10 mouse cellular contexts compared by ENCODE assay signal in genomic region chr5:67437403-67437802, GRCm38 (mm10). TPM values are rescaled to one million over a fixed set of nuclear protein-coding genes. Genes with fewer than 3 reads are reported as not detected.
DNase-seq lines count a peak whose midpoint lies in the region; ATAC-seq and TF ChIP-seq lines count a peak whose summit lies in the region.
"Had no signal": no experiment of that assay in that cellular context is flagged by ENCODE, and none has a peak within 500 bp of the region (broad histone marks: within the 10 kb centered on the region; RNA-seq: fewer than 3 reads in every experiment).

No protein-coding gene starts in this region.

- ATAC-seq in kidney, postnatal 0 days (replicated peaks; ENCODE audit: low FRiP score, low read depth), result peak; percentile 68; the same call in 1 of the 2 replicates
- ATAC-seq in intestine, embryonic 16.5 days, result peak; percentile 90
- ATAC-seq in stomach, postnatal 0 days (ENCODE audit: low FRiP score, low TSS enrichment), result peak; percentile 51; the same call in 1 of the 2 replicates
- ATAC-seq in forebrain, embryonic 12.5 days (ENCODE audit: low FRiP score), result no peak
- ATAC-seq: activated CD4-positive, CD25-positive, alpha-beta regulatory T cell, adult 4 months had no signal

- H3K36me3 ChIP-seq in kidney, postnatal 0 days (ENCODE audit: insufficient read depth, low read length), result no peaks in the 10 kb centered on the region
- H3K36me3 ChIP-seq in intestine, embryonic 16.5 days (ENCODE audit: control insufficient read depth, insufficient read depth, low read length), result no peaks in the 10 kb centered on the region
- no peaks in the 10 kb centered on the region for H3K36me3 ChIP-seq in stomach, postnatal 0 days (ENCODE audit: control insufficient read depth, insufficient read depth, low read length)
- H3K36me3 ChIP-seq in forebrain, embryonic 12.5 days (replicated peaks), result no peaks in the 10 kb centered on the region
- H3K36me3 ChIP-seq: liver, embryonic 15.5 days had no signal

- no peaks in the 10 kb centered on the region for H3K9me3 ChIP-seq in kidney, postnatal 0 days (replicated peaks; ENCODE audit: low read length)
- H3K9me3 ChIP-seq in intestine, embryonic 16.5 days (ENCODE audit: control insufficient read depth, low read length), result no peaks in the 10 kb centered on the region
- no peaks in the 10 kb centered on the region for H3K9me3 ChIP-seq in stomach, postnatal 0 days (ENCODE audit: control insufficient read depth, low read length)
- H3K9me3 ChIP-seq in forebrain, embryonic 12.5 days, result no peaks in the 10 kb centered on the region
- H3K9me3 ChIP-seq: liver, embryonic 15.5 days had no signal

- H3K4me1 ChIP-seq in kidney, postnatal 0 days (replicated peaks; ENCODE audit: insufficient read depth, low read length), result no peaks in the 10 kb centered on the region
- H3K4me1 ChIP-seq in intestine, embryonic 16.5 days (ENCODE audit: control insufficient read depth, insufficient read depth, low read length), result no peaks in the 10 kb centered on the region
- H3K4me1 ChIP-seq in stomach, postnatal 0 days (replicated peaks; ENCODE audit: control insufficient read depth, insufficient read depth), result no peaks in the 10 kb centered on the region
- no peaks in the 10 kb centered on the region for H3K4me1 ChIP-seq in forebrain, embryonic 12.5 days
- H3K4me1 ChIP-seq: liver, embryonic 15.5 days had no signal

- TF ChIP-seq EP300 in stomach, postnatal 0 days (optimal IDR thresholded peaks at IDR 0.05), result no peak

- H3K27ac ChIP-seq in kidney, postnatal 0 days, result no peak overlapping the region
- H3K27ac ChIP-seq in intestine, embryonic 16.5 days (ENCODE audit: low read length), result no peak overlapping the region
- no peak overlapping the region for H3K27ac ChIP-seq in stomach, postnatal 0 days (replicated peaks)
- H3K27ac ChIP-seq in forebrain, embryonic 12.5 days, result no peak overlapping the region
- H3K27ac ChIP-seq: liver, embryonic 15.5 days had no signal

- no peak for TF ChIP-seq CTCF in kidney, postnatal 0 days (IDR thresholded peaks at IDR 0.05; ENCODE audit: low read depth)
- TF ChIP-seq CTCF in stomach, postnatal 0 days (IDR thresholded peaks at IDR 0.05; ENCODE audit: low read depth), result no peak

- no peak overlapping the region for H3K4me3 ChIP-seq in kidney, postnatal 0 days (replicated peaks; ENCODE audit: low read depth, low read length)
- H3K4me3 ChIP-seq in intestine, embryonic 16.5 days (ENCODE audit: low read length), result no peak overlapping the region
- no peak overlapping the region for H3K4me3 ChIP-seq in stomach, postnatal 0 days (ENCODE audit: low read depth, low read length)
- no peak overlapping the region for H3K4me3 ChIP-seq in forebrain, embryonic 12.5 days (replicated peaks)
- H3K4me3 ChIP-seq: liver, embryonic 15.5 days had no signal

- 27% methylated on average over 2 of the region's 2 CpGs for WGBS in kidney, postnatal 0 days
- whole genome bisulfite sequencing in intestine, embryonic 16.5 days, result 26% methylated on average over 2 of the region's 2 CpGs
- 30% methylated on average over 2 of the region's 2 CpGs for WGBS in stomach, postnatal 0 days
- 49% methylated on average over 2 of the region's 2 CpGs for WGBS in forebrain, embryonic 12.5 days

- no peak overlapping the region for H3K9ac ChIP-seq in kidney, postnatal 0 days (ENCODE audit: low read depth, low read length)
- no peak overlapping the region for H3K9ac ChIP-seq in intestine, embryonic 16.5 days (ENCODE audit: low read depth, low read length)
- H3K9ac ChIP-seq in stomach, postnatal 0 days (ENCODE audit: low read length), result no peak overlapping the region
- H3K9ac ChIP-seq in forebrain, embryonic 12.5 days, result no peak overlapping the region
- H3K9ac ChIP-seq: liver, embryonic 15.5 days had no signal

- H3K27me3 ChIP-seq in kidney, postnatal 0 days (ENCODE audit: insufficient read depth, low read length), result no peaks in the 10 kb centered on the region
- no peaks in the 10 kb centered on the region for H3K27me3 ChIP-seq in intestine, embryonic 16.5 days (replicated peaks; ENCODE audit: control insufficient read depth, insufficient read depth, low read length)
- H3K27me3 ChIP-seq in stomach, postnatal 0 days (ENCODE audit: control insufficient read depth, insufficient read depth, low read length), result no peaks in the 10 kb centered on the region
- H3K27me3 ChIP-seq in forebrain, embryonic 12.5 days, result no peaks in the 10 kb centered on the region; the same call in 1 of the 2 replicates
- H3K27me3 ChIP-seq: liver, embryonic 15.5 days had no signal

- H3K4me2 ChIP-seq in kidney, postnatal 0 days (ENCODE audit: low read length), result no peak overlapping the region
- no peak overlapping the region for H3K4me2 ChIP-seq in intestine, embryonic 16.5 days (ENCODE audit: low read depth, low read length)
- H3K4me2 ChIP-seq in stomach, postnatal 0 days (replicated peaks; ENCODE audit: low read depth), result no peak overlapping the region
- H3K4me2 ChIP-seq in forebrain, embryonic 12.5 days, result no peak overlapping the region
- H3K4me2 ChIP-seq: liver, embryonic 15.5 days had no signal

- peak; percentile 27 for DNase-seq in kidney, postnatal 0 days (ENCODE audit: low spot score)
- DNase-seq in kidney, postnatal 14 days, result no peak
- peak; percentile 49 for DNase-seq in ZHBTc4 (ENCODE audit: low read depth, low spot score)
- no peak for DNase-seq in stomach, postnatal 0 days (ENCODE audit: low spot score)
- DNase-seq in testis, postnatal 10 days (ENCODE audit: low spot score), result no peak
- DNase-seq in gastrocnemius, postnatal 4 days (ENCODE audit: low spot score in 2 of 2), result no peak

RNA-seq across cellular contexts. Expression of gene Bend4, which starts 9.3 kb away (rescaled TPM):
- 2.2 and 2.7 TPM in 2 replicates for polyA plus RNA-seq in kidney, postnatal 0 days (2015; fragmentation: Nextera tagmentation; extraction: Ambion mirVana)
- 3.0 and 4.0 TPM in 2 replicates for polyA plus RNA-seq in intestine, embryonic 16.5 days (2015; fragmentation: Nextera tagmentation; extraction: Ambion mirVana)
- polyA plus RNA-seq in stomach, postnatal 0 days (2015; fragmentation: Nextera tagmentation; extraction: Ambion mirVana), result 0.51 and 0.68 TPM in 2 replicates
- polyA plus RNA-seq in forebrain, embryonic 12.5 days (2016; fragmentation: Nextera tagmentation; extraction: Ambion mirVana), result 7.8 and 8.7 TPM in 2 replicates
- total RNA-seq in gastrocnemius, postnatal 4 days (2021), result 1 to 10 TPM; 4.9 to 5.0 TPM

Comparison
In these comparisons a context has a peak if more than half of its experiments do, and no peak if none do; other contexts are left out.
1. DNase-seq: peak in kidney, postnatal 0 days (single experiment) and ZHBTc4 (single experiment); none in kidney, postnatal 14 days (single experiment), stomach, postnatal 0 days (single experiment), testis, postnatal 10 days (single experiment) and gastrocnemius, postnatal 4 days (0 of 2).